Mouse (Mus musculus) liver, embryonic 15.5 days (tissue): ENCODE data around the gene Jph2. TPM values are rescaled to one million over a fixed set of nuclear protein-coding genes. Genes with fewer than 3 reads are reported as not detected.

Experiments
- ATAC-seq: fragments of 200-750 bp; cut with Nextera tagmentation; 2 replicates; pipeline ENCODE4 v1.8.0; 2017; ENCODE audit warnings: moderate number of reproducible peaks, mild to moderate bottlenecking, moderate library complexity; ENCODE audit not compliant: insufficient read depth
- H3K27ac ChIP-seq: fragments of 300-500 bp; sonication (generic); replicated peaks from 2 replicates; pipeline ENCODE4 v1.5.1; 2015; ENCODE audit warnings: mild to moderate bottlenecking, inconsistent platforms
- H3K27me3 ChIP-seq: fragments of 300-500 bp; sonication (generic); 2 replicates; pipeline ENCODE4 v1.6.1; 2015; ENCODE audit warnings: mild to moderate bottlenecking, inconsistent platforms
- H3K36me3 ChIP-seq: fragments of 300-500 bp; sonication (generic); replicated peaks from 2 replicates; pipeline ENCODE4 v1.6.1; 2015; ENCODE audit warnings: moderate library complexity, mild to moderate bottlenecking, inconsistent platforms
- H3K4me1 ChIP-seq: fragments of 300-500 bp; sonication (generic); replicated peaks from 2 replicates; pipeline ENCODE4 v1.6.1; 2015; ENCODE audit warnings: inconsistent platforms
- H3K4me2 ChIP-seq: fragments of 300-500 bp; sonication (generic); 2 replicates; pipeline ENCODE4 v1.6.1; 2015; ENCODE audit warnings: moderate library complexity, mild to moderate bottlenecking, inconsistent platforms
- H3K4me3 ChIP-seq: fragments of 300-500 bp; sonication (generic); replicated peaks from 2 replicates; pipeline ENCODE4 v1.5.1; 2015; ENCODE audit warnings: mild to moderate bottlenecking, inconsistent platforms
- H3K9ac ChIP-seq: fragments of 300-500 bp; sonication (generic); 2 replicates; pipeline ENCODE4 v1.6.1; 2015; ENCODE audit warnings: moderate library complexity, mild to moderate bottlenecking, inconsistent platforms
- H3K9me3 ChIP-seq: fragments of 300-500 bp; sonication (generic); replicated peaks from 2 replicates; pipeline ENCODE4 v1.6.1; 2016; ENCODE audit warnings: inconsistent platforms
- WGBS: fragments of 180-500 bp; shearing (Covaris S2); methylation state at CpG from one replicate; pipeline ENCODE4 v1.1.7; 2015; ENCODE audit warnings: mixed read lengths; ENCODE audit not compliant: insufficient replicate concordance; 5-methylcytosine and 5-hydroxymethylcytosine counted together
- polyA plus RNA-seq: library from polyadenylated mRNA; unstranded; fragments of >200 nt; fragmentation: Nextera tagmentation; extraction: Ambion mirVana; gene quantifications from 2 replicates; pipeline ENCODE4 v1.2.1, GENCODE M21; 2015

The Jph2 gene
- polyA plus RNA-seq, 1 experiment from 2014 or later: 0.21 TPM

DNA sequence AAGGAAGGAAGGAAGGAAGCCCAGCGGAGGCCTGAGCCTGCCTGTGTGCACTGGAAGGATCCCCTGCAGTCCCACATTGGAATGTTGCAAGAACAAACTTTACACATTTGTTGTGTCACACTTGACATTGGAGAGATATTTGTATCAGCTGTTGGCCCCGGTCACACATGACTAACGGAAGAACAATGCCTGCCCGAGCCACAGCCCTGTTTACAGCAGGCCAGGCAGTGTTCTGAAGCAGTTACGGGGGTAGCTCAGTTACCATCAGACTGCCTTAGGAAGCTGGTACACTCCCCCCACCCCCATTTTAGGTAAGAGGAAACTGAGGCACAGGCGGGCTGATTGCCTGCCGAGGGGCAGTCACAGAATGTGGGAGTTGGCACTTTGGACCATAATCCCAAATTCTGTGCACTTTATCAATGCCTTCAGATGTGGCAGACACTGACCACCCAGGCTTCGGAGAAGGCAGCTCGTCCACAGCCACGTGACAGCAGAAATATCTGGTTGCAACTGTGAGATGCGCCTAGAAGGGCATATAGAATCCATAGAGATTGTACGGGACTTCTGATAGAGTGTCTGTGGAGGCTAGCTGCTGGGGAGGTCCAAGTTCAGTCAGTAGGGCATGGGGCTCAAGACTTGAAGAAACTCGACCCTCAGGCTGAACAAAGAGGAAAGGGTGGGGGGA lies 52.7 kb downstream of the Jph2 start:
- no peak overlapping the region for H3K4me2 ChIP-seq
- H3K36me3 ChIP-seq: no peaks in the 10 kb centered on the region
- peaks cover 7% of the 10 kb centered on the region for H3K4me1 ChIP-seq
- ATAC-seq: no peak
- no peak overlapping the region for H3K4me3 ChIP-seq
- WGBS: 59% methylated on average over 13 of the region's 13 CpGs
- no peak overlapping the region for H3K27ac ChIP-seq
- peaks cover 48% of the 10 kb centered on the region for H3K27me3 ChIP-seq
- H3K9ac ChIP-seq: no peak overlapping the region
- H3K9me3 ChIP-seq: no peaks in the 10 kb centered on the region

DNA sequence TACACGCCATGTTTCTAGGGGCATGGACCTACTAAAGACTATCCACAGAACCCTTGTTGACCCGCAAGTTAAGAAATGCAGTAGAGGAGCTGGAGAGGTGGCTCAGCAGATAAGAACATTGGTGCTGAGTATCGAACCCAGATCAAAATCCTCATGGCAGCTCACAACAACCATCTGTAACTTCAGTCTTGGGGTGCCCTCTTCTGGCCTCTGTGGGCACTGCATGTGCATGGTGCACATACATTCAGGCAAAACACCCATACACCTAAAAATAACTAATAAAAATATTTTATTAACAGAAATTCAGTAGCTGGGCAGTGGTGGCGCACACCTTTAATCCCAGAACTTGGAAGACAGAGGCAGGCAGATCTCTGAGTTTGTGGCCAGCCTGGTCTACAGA lies 54.1 kb downstream of the Jph2 start:
- Histone ChIP-seq H3K4me3 (no peak overlapping the region), H3K27ac (no peak overlapping the region), H3K9ac (no peak overlapping the region), H3K4me2 (no peak overlapping the region), H3K9me3 (no peaks in the 10 kb centered on the region), H3K36me3 (no peaks in the 10 kb centered on the region), H3K4me1 (no peaks in the 10 kb centered on the region), H3K27me3 (peaks cover 57% of the 10 kb centered on the region)
- ATAC-seq: no peak
- WGBS: 76% methylated on average over 4 of the region's 4 CpGs

DNA sequence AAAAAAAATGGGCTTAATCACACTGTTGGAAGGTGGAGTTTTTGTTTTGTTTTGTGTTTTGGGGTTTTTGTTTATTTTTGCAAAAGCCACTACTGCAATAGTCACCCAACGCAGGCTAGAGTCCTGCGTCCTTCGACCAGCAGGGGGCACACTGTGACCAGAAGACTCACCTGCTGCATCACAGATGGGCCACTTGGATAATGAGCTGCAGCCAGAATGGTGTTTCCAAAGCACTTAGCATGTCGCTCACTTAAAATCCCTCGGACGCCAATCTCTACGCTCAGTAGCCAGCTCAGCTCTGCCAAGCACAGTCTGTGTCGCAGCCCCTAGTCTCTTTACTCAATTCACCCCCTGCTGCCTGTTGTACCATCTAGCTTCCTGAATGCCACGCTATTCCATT lies 57.5 kb downstream of the Jph2 start:
- 21% methylated on average over 9 of the region's 9 CpGs for WGBS
- H3K9me3 ChIP-seq: no peaks in the 10 kb centered on the region

DNA sequence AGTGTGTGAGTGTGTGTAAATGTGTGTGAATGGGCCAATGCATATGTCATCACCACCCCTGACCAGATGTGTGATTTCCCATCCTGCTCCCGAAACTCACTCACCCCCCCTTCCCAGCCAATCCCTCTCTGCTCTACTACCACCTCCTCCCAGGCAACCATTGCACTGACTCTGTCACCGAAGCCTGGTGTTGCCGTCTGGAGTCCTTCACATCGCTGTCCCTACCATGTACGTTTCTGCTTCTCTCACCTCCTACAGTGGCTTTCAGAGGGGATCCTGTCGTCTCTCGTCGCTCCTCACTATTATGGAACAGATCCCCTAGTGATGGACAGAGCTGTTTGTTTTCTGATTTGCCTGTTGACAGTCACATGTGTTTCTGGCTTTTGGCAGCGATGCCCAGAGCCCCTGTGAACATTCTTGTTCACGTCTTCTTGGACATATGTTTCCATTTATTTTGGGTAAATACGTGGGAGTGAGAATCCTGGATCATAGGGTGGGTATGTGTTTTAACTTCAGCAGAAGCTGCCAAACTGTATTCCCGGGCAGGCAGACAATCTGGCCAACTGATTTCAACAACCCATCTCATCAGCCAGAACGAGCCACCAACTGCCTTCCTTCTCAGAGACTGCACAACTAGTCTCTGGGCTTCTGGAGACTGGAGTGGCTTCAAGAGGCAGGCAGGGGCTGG lies 65.3 kb downstream of the Jph2 start:
- no peak overlapping the region for H3K4me3 ChIP-seq
- H3K4me1 ChIP-seq: no peaks in the 10 kb centered on the region
- no peaks in the 10 kb centered on the region for H3K36me3 ChIP-seq
- no peak for ATAC-seq
- WGBS: 61% methylated on average over 13 of the region's 13 CpGs
- no peaks in the 10 kb centered on the region for H3K9me3 ChIP-seq
- no peak overlapping the region for H3K9ac ChIP-seq
- no peak overlapping the region for H3K4me2 ChIP-seq
- H3K27me3 ChIP-seq: peaks cover 19% of the 10 kb centered on the region
- H3K27ac ChIP-seq: no peak overlapping the region

More for the DNA sequence above, 57.5 kb downstream of the Jph2 start:
- H3K4me3 ChIP-seq: no peak overlapping the region
- H3K36me3 ChIP-seq: no peaks in the 10 kb centered on the region
- no peak overlapping the region for H3K4me2 ChIP-seq
- peaks cover 75% of the 10 kb centered on the region for H3K27me3 ChIP-seq
- no peak overlapping the region for H3K9ac ChIP-seq
- ATAC-seq: no peak; the same call in 1 of the 2 replicates
- H3K27ac ChIP-seq: no peak overlapping the region
- H3K4me1 ChIP-seq: no peaks in the 10 kb centered on the region

DNA sequence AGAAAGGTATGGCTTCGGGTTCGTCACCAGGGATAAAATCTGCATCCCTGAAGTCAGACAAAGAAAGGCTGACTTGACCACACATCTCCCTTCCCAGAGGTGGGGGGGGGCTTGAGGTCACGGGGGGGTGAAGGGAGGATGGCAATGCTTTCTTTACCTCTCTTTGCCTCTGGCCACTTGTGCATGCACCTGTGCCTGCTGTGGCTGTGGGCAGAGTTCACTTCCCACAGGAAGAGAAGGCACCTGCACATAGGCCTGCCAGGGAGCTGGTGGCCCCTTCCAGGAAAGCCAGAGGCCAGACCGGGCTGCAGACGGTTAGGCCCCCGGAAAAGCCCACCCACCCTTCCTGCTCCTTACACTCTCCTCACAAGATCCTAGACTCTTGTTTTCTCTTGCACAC lies 66.4 kb downstream of the Jph2 start:
- Histone ChIP-seq H3K4me3 (no peak overlapping the region), H3K9ac (no peak overlapping the region), H3K9me3 (no peaks in the 10 kb centered on the region), H3K36me3 (no peaks in the 10 kb centered on the region), H3K4me1 (no peaks in the 10 kb centered on the region), H3K27ac (no peak overlapping the region), H3K4me2 (no peak overlapping the region), H3K27me3 (peaks cover 8% of the 10 kb centered on the region; the same call in 1 of the 2 replicates)
- 61% methylated on average over 6 of the region's 6 CpGs for WGBS
- no peak for ATAC-seq

DNA sequence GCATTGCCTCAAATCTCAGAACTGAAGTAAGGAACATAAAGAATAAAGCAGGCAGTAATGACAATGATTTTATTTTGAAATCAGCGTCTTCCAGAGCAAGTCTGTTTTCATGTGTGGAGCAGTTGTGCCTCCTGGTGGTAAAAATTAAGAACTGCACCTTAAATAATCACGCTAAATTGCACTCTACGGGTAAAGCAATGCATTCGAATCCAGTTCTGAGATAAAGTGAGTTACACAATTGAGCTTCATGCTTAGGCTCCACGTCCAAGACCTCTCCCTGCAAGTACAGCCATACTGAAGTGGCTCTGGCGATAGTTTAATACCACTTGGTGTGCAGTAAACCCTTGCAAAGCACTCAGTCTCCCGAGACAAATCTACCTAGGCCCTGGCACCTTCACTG lies 67.1 kb downstream of the Jph2 start:
- Histone ChIP-seq H3K36me3 (no peaks in the 10 kb centered on the region), H3K4me3 (no peak overlapping the region), H3K9me3 (no peaks in the 10 kb centered on the region), H3K9ac (no peak overlapping the region), H3K27me3 (0 out of 2 replicates have a peak, but pooled peaks cover 2% of the 10 kb centered on the region), H3K4me1 (no peaks in the 10 kb centered on the region), H3K27ac (no peak overlapping the region), H3K4me2 (no peak overlapping the region)
- WGBS: 22% methylated on average over 7 of the region's 7 CpGs
- no peak for ATAC-seq

DNA sequence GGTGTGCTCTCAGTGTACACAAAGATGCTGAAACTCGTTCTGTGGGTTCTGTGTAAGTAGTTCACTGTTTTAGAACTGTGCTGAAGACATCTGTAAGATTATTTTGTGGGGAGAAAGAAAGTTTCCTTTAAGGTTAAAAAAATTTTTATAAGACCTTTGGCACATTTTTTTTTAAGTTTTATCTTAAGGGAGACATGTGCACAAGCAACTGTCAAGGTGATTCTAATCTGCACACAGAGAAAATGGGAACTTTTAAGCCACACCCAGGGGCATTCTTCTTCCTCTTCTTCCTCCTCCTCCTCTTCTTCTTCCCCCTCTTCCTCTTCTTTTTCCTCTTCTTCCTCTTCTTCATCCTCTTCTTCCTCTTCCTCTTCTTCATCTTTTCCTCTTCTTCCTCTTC lies 74.6 kb downstream of the Jph2 start:
- no peak overlapping the region for H3K4me2 ChIP-seq
- WGBS: 17% methylated on average over 1 of the region's 1 CpGs

DNA sequence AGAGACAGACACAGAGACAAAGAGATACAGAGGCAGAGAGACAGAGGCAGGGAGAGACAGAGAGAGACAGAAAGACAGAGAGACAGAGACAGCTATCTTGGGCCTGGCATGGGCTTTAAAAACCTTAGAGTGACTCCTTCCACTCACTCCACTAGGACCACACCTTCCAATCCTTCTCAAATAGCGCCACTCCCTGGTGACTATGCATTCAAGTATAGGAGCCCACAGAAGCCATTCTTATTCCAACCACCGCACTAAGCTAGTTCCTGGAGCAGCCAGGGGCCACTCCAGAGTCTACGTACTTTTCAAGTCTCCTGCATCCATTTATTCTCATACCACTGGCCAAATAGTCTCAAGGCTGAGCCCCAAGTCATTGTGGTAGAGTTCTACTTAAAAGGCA lies 79.0 kb downstream of the Jph2 start:
- no peaks in the 10 kb centered on the region for H3K4me1 ChIP-seq
- H3K27me3 ChIP-seq: no peaks in the 10 kb centered on the region
- H3K9ac ChIP-seq: no peak overlapping the region
- no peak overlapping the region for H3K4me2 ChIP-seq
- no peak for ATAC-seq
- no peaks in the 10 kb centered on the region for H3K9me3 ChIP-seq
- no peaks in the 10 kb centered on the region for H3K36me3 ChIP-seq
- 69% methylated on average over 3 of the region's 3 CpGs for WGBS
- H3K4me3 ChIP-seq: no peak overlapping the region
- H3K27ac ChIP-seq: no peak overlapping the region

More for the DNA sequence above, 74.6 kb downstream of the Jph2 start:
- Histone ChIP-seq H3K4me1 (no peaks in the 10 kb centered on the region), H3K4me3 (no peak overlapping the region), H3K27me3 (no peaks in the 10 kb centered on the region), H3K9me3 (no peaks in the 10 kb centered on the region), H3K27ac (no peak overlapping the region), H3K9ac (no peak overlapping the region), H3K36me3 (no peaks in the 10 kb centered on the region)
- ATAC-seq: no peak

DNA sequence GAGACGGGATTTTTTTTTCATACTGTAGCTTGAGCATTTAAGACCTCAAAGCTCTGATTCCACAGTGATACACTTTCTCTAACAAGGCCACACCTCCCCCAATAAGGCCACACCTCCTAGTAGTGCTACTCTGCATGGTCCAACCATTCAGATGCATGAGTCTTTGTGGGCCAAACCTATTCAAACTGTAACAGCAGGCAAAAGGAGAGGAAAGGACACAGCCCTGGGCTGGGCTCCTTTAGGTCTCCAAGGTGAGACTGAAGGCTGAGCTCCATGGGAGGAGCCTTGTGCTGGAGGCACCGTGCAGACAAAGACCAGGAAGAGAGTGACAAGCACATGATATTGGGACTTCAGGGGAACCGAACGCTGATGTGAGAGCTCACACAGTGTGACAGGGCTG lies 80.5 kb downstream of the Jph2 start:
- no peak overlapping the region for H3K27ac ChIP-seq
- no peak overlapping the region for H3K4me3 ChIP-seq
- no peak overlapping the region for H3K9ac ChIP-seq
- 64% methylated on average over 4 of the region's 4 CpGs for WGBS
- H3K36me3 ChIP-seq: no peaks in the 10 kb centered on the region
- no peaks in the 10 kb centered on the region for H3K4me1 ChIP-seq
- no peak overlapping the region for H3K4me2 ChIP-seq
- no peaks in the 10 kb centered on the region for H3K27me3 ChIP-seq
- ATAC-seq: no peak
- H3K9me3 ChIP-seq: no peaks in the 10 kb centered on the region

DNA sequence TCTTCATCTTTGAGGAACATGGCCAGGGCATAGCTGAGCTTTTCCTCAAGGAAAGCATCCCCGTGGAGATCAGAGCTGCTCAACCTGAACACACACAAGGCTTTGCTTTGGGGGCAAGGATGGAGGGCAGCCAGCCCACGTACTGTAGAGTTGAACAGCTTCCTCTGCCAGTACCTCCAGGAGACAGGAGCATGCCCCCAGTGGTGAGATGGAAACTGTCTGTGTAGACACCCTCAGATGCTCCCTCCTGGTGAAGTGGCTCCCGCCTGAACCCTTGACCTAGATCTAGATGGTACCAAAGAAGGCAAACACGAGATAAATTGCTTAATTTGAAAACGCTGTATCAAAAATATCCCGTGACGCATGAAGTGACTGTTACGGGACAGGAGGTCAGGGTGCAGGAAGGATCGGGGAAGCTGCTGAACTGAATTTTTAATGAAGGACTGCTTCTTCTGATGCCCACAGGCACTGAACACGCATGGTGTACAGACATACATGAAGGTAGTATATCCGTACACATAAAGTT lies 87.6 kb downstream of the Jph2 start:
- Histone ChIP-seq H3K9me3 (no peaks in the 10 kb centered on the region), H3K4me1 (no peaks in the 10 kb centered on the region), H3K4me2 (no peak overlapping the region), H3K27ac (no peak overlapping the region), H3K4me3 (no peak overlapping the region), H3K36me3 (no peaks in the 10 kb centered on the region), H3K27me3 (no peaks in the 10 kb centered on the region), H3K9ac (no peak overlapping the region)
- 53% methylated on average over 11 of the region's 11 CpGs for WGBS
- ATAC-seq: no peak

DNA sequence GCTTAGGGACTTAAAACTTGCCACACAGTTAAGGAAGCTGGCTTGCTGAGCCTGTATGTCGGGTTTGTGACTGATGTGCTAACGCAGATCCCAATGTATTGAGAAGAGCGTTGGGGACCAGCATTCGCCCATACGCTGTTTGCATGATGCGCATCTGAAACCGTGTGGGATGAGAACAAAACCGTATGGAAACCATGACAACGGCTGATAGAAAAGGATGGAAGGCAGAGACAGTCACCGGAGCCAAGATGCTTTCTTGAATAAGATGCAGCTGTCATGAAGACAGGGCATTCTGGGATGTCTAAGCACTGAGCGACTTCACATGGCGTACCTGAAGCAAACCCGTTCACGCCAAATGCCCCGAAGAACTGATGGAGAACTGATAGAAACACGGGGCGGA lies 88.4 kb downstream of the Jph2 start:
- Histone ChIP-seq H3K9me3 (no peaks in the 10 kb centered on the region), H3K9ac (no peak overlapping the region), H3K27ac (no peak overlapping the region), H3K4me1 (no peaks in the 10 kb centered on the region), H3K36me3 (no peaks in the 10 kb centered on the region), H3K27me3 (no peaks in the 10 kb centered on the region), H3K4me2 (no peak overlapping the region), H3K4me3 (no peak overlapping the region)
- ATAC-seq: no peak
- 82% methylated on average over 17 of the region's 17 CpGs for WGBS
